Mouse (Mus musculus) kidney, postnatal 0 days (tissue): ENCODE measurements around the gene Cd9. TPM values are rescaled to one million over a fixed set of nuclear protein-coding genes. Genes with fewer than 3 reads are reported as not detected.

Experiments
- ATAC-seq: fragments of 200-750 bp; cut with Nextera tagmentation; replicated peaks from 2 replicates; pipeline ENCODE4 v1.8.0; 2017; ENCODE audit warnings: low read depth, moderate number of reproducible peaks, moderate TSS enrichment, moderate library complexity; ENCODE audit not compliant: low FRiP score
- DNase-seq: peaks from one replicate; pipeline ENCODE4 v3.0.0-alpha.2; 2016; ENCODE audit warnings: low spot score
- H3K27ac ChIP-seq: fragments of 300-500 bp; sonication (generic); 2 replicates; pipeline ENCODE4 v1.5.1; 2014; ENCODE audit warnings: mild to moderate bottlenecking
- H3K27me3 ChIP-seq: fragments of 300-500 bp; sonication (generic); 2 replicates; pipeline ENCODE4 v1.6.1; 2014; ENCODE audit warnings: low read length, mixed read lengths; ENCODE audit not compliant: insufficient read depth
- H3K36me3 ChIP-seq: fragments of 300-500 bp; sonication (generic); 2 replicates; pipeline ENCODE4 v1.6.1; 2014; ENCODE audit warnings: low read length, mixed read lengths; ENCODE audit not compliant: insufficient read depth
- H3K4me1 ChIP-seq: fragments of 300-500 bp; sonication (generic); replicated peaks from 2 replicates; pipeline ENCODE4 v1.6.1; 2014; ENCODE audit warnings: antibody characterized with exemption, low read length, mixed read lengths; ENCODE audit not compliant: insufficient read depth
- H3K4me2 ChIP-seq: fragments of 300-500 bp; sonication (generic); 2 replicates; pipeline ENCODE4 v1.6.1; 2014; ENCODE audit warnings: mild to moderate bottlenecking, low read length, moderate library complexity, mixed read lengths
- H3K4me3 ChIP-seq: fragments of 300-500 bp; sonication (generic); replicated peaks from 2 replicates; pipeline ENCODE4 v1.5.1; 2014; ENCODE audit warnings: low read depth, low read length
- H3K9ac ChIP-seq: fragments of 300-500 bp; sonication (generic); 2 replicates; pipeline ENCODE4 v1.6.1; 2014; ENCODE audit warnings: low read depth, low read length
- H3K9me3 ChIP-seq: fragments of 300-500 bp; sonication (generic); replicated peaks from 2 replicates; pipeline ENCODE4 v1.6.1; 2016; ENCODE audit warnings: low read length, inconsistent platforms, mixed read lengths
- CTCF ChIP-seq: IDR thresholded peaks from 2 replicates; pipeline ENCODE4 v1.5.1; 2016; ENCODE audit warnings: antibody characterized with exemption, low read depth, mild to moderate bottlenecking, moderate library complexity
- WGBS: fragments of 180-500 bp; shearing (Covaris S2); extraction: QIAGEN DNeasy Blood & Tissue Kit; methylation state at CpG from one replicate; pipeline ENCODE4 v1.1.7; 2014; 5-methylcytosine and 5-hydroxymethylcytosine counted together
- polyA plus RNA-seq: library from polyadenylated mRNA; unstranded; fragments of >200 nt; fragmentation: Nextera tagmentation; extraction: Ambion mirVana; gene quantifications from 2 replicates; pipeline ENCODE4 v1.2.1, GENCODE M21; 2015

Gene Cd9
- polyA plus RNA-seq, 1 experiment from 2014 or later, result 278 TPM

DNA sequence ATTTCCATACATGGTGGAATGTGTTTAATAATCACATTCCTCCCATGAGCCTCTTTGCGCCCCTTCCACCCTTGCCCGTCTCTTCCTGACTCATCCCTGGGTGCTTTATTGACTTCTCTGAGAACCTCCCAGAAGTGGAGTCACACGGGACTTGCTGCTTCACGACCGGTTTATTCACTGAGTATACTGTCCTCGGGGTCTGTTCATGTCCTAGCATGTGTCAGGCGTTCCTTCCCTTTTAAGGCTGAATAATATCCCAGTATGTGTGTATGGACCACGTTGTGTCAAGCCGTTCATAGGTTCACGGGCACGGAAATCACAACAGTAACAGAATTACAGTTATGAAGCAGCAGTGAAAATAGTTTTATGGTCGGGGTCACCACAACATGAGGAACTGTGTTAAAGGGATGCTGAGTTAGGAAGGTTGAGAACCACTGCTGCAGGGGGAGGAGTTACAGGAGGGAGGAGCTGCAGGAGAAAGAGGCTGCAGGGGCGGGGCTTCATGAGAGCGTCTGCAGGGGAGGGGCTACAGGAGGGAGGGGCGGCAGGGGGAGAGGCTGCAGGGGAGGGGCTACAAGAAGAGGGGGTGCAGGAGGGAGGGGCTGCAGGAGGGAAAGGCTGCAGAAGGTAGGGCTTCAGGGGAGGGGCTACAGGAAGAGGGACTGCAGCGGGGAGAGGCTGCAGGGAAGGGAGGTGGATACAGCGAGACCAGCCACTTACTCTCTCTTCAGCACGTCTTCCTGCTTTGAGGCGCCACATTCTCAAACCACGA is 72.4 kb downstream of the Cd9 start:
- peak overlapping the region; percentile 42 for H3K4me2 ChIP-seq

DNA sequence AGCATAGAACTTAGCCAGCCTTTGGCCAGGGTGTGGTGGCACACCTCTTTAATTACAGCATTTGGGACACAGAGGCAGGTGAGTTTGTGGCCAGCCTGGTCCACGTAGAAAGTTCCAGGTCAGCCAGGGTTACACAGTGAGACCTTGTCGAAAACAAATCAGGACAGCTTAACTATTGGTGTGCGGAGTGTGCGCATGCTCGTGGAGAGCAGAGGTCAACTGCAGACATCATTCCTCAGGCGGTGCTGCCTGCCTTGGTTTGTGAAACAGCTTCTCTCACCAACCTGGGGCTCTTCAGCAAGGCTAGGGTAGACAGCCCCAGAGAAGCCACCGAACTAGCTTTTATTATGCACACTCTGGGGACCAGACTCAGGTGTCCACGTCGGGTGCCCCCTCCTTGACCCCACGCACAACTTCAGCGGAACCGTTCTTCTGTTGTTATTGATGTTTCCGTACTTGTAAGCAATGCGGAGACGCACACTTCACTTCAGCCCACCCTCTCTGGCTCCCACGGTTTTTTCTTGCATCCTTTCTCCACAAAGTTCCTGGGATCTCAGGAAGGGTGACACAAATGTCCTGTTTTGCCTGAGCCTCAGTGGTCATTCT is 74.0 kb downstream of the Cd9 start:
- no peak overlapping the region for H3K4me2 ChIP-seq
- no peak overlapping the region for H3K9ac ChIP-seq
- TF ChIP-seq CTCF, result no peak
- H3K9me3 ChIP-seq, result no peaks in the 10 kb centered on the region
- WGBS, result 50% methylated on average over 16 of the region's 16 CpGs
- H3K4me3 ChIP-seq, result no peak overlapping the region
- no peak for DNase-seq
- no peak for ATAC-seq
- peaks cover 7% of the 10 kb centered on the region; the same call in 1 of the 2 replicates for H3K4me1 ChIP-seq
- H3K27ac ChIP-seq, result no peak overlapping the region
- H3K36me3 ChIP-seq, result no peaks in the 10 kb centered on the region
- H3K27me3 ChIP-seq, result no peaks in the 10 kb centered on the region

More for the DNA sequence above, 72.4 kb downstream of the Cd9 start:
- DNase-seq, result peak; percentile 89
- Histone ChIP-seq H3K4me1 (peaks cover 10% of the 10 kb centered on the region; the same call in 1 of the 2 replicates), H3K27me3 (no peaks in the 10 kb centered on the region), H3K36me3 (no peaks in the 10 kb centered on the region), H3K9ac (no peak overlapping the region), H3K27ac (peak overlapping the region; percentile 38; the same call in 1 of the 2 replicates), H3K4me3 (0 out of 2 replicates have a peak overlapping the region, but pooled peaks have one; percentile 5), H3K9me3 (no peaks in the 10 kb centered on the region)
- ATAC-seq, result peak; percentile 44; the same call in 1 of the 2 replicates
- no peak for TF ChIP-seq CTCF
- WGBS, result 19% methylated on average over 20 of the region's 20 CpGs

DNA sequence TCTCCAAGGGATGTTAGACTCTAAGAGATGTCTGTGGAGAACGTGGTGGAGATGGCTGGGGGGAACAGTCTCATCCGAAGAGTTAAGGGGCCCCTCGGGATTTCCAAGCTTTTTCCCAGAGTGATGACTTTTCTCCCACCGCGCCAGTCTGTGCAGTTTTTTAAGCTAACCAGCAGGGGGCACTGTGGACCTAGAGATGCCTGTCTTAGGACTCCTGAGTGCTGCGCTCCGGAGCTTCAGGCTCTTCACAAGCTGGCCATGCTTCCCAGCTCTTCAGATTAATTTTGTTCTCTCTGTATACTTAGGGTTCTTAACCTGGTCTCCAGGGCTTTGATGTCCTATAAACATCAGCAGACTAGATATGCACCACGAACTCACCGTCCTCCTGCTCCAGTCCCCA is 75.8 kb downstream of the Cd9 start:
- H3K27me3 ChIP-seq, result no peaks in the 10 kb centered on the region
- TF ChIP-seq CTCF, result peak; percentile 95
- no peak overlapping the region for H3K4me3 ChIP-seq
- H3K4me2 ChIP-seq, result no peak overlapping the region
- H3K4me1 ChIP-seq, result peaks cover 6% of the 10 kb centered on the region; the same call in 1 of the 2 replicates
- H3K9ac ChIP-seq, result no peak overlapping the region
- no peak for ATAC-seq
- peak; percentile 94 for DNase-seq
- no peaks in the 10 kb centered on the region for H3K9me3 ChIP-seq
- WGBS, result 11% methylated on average over 9 of the region's 9 CpGs
- no peaks in the 10 kb centered on the region for H3K36me3 ChIP-seq
- H3K27ac ChIP-seq, result no peak overlapping the region

DNA sequence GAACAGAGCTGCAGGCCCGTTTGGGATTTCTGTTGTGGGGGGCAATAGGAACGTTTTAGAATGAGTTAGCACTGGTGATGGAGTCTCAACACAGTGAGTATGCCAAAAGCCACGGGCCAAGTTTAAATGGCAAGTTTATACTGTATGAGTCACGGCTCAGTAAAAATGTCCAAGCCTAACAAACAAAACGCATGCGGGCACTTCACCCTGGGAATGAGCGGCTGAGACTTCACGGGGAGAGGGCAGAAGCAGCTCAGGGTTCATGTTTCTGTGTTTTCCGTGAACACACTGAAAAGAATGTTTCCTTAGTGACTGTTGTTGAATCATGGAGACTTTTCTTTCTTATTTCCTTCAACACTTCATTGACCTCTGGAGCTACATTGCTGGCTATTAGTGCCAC is 81.3 kb downstream of the Cd9 start:
- Histone ChIP-seq H3K4me1 (no peaks in the 10 kb centered on the region), H3K27ac (no peak overlapping the region), H3K4me3 (no peak overlapping the region), H3K9me3 (no peaks in the 10 kb centered on the region), H3K36me3 (no peaks in the 10 kb centered on the region), H3K27me3 (no peaks in the 10 kb centered on the region), H3K9ac (no peak overlapping the region), H3K4me2 (no peak overlapping the region)
- 40% methylated on average over 9 of the region's 9 CpGs for WGBS
- no peak for DNase-seq
- TF ChIP-seq CTCF, result no peak
- no peak for ATAC-seq

DNA sequence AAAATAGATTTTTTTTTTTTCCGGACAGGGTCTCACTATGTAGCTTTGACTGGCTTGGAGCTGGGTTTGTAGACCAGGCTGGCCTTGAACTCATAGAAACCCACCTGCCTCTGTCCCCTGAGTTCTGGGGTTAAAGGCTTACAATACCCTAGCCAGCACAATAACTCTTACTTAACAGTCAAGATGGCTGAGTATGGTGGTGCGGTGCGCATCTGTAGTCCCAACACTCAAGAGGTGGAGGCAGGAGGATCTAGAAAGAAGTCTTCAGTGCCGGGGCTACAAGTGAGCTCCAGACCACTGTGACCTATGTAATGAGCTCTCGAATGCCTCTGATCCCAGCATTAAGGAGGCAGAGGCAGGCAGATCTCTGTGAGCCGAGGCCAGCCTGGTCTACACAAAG is 82.9 kb downstream of the Cd9 start:
- DNase-seq (no peak), ATAC-seq (no peak)
- no peak overlapping the region for H3K27ac ChIP-seq
- TF ChIP-seq CTCF, result no peak
- no peaks in the 10 kb centered on the region for H3K9me3 ChIP-seq
- H3K4me2 ChIP-seq, result no peak overlapping the region
- no peak overlapping the region for H3K9ac ChIP-seq
- no peaks in the 10 kb centered on the region for H3K4me1 ChIP-seq
- no peaks in the 10 kb centered on the region for H3K36me3 ChIP-seq
- H3K4me3 ChIP-seq, result no peak overlapping the region
- no peaks in the 10 kb centered on the region for H3K27me3 ChIP-seq
- WGBS, result 95% methylated on average over 6 of the region's 6 CpGs

DNA sequence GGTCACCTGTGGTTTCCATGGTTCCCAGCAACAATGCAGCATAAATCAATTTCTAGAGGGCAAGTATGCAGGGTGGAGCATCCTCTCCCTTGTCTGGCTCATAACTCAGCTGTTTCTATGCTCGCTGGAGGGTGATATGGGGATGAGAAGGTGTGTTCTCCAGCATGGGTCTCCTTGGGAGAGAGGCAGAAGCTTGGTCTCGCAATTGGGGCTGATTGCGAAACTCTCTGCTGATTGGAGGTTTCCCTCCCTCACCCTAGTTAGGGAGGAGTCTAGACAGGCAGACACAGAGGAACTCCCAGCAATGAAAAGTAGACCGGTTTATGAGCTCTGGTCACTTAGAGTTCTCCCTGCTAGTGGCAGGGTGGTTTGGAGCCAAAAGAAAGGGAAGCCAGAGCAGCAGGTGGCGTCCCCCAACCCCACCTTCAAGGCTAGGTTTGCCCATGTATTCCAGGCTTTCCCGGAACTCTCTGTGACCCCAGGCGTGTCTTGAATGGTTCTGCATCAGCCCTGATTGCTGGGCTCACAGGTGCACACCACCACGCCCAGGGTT is 83.5 kb downstream of the Cd9 start:
- 47% methylated on average over 8 of the region's 8 CpGs for WGBS
- Histone ChIP-seq H3K27me3 (no peaks in the 10 kb centered on the region), H3K9ac (no peak overlapping the region), H3K9me3 (no peaks in the 10 kb centered on the region), H3K27ac (no peak overlapping the region), H3K36me3 (no peaks in the 10 kb centered on the region), H3K4me3 (no peak overlapping the region), H3K4me2 (peak overlapping the region; percentile 11; the same call in 1 of the 2 replicates), H3K4me1 (no peaks in the 10 kb centered on the region)
- TF ChIP-seq CTCF, result no peak
- DNase-seq, result no peak
- ATAC-seq, result no peak
